Mouse (Mus musculus): Measurements from ENCODE around the gene Cnpy2.
"Not testable (repeated sequence)": the region's sequence is repeated elsewhere in the genome, so short reads cannot be mapped to it uniquely, and the experiment has no call there.

The Cnpy2 gene

DNA sequence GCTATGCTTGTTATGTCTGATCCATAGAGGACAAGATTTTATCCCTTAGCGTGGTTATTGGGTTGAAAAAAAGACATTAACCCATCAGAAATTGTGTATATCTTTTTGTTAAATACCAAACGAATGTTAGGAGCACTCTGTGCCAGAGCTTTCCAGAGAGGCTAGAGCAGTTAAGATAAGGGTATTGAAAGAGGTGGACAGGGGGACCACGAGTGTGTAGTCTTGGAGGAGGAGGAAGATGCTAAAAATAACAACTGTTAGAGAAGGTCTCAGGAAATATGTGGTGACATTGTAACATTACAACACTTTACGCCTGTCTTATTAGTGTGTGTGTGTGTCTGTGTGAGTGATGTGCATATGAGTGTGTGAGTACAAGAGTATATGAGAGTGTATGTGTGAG, 11.4 kb upstream of the Cnpy2 start:
- no peak for DNase-seq (ENCODE audit: inconsistent age in 2 of 2, low spot score in 1 of 2)

DNA sequence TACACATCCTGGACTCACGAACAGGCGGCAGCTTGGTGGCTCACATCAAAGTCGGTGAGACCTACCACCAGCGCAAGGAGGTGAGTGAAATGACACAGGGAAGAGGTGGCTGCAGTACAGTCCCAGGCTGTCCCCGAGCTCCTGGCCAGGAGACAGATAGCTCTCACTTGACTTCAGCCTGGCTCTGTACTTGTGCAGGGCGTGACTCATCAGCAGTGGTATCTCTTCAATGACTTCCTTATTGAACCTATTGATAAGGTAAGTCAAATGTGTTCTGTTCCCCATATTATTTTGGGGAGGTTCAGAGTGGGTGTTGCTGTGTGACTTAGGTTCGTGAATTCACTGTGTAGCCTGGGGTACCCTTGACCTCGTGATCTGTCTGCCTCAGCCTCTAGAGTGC, 6.7 kb upstream of the Cnpy2 start:
- no peak for DNase-seq (ENCODE audit: inconsistent age in 2 of 2, low spot score in 1 of 2)

DNA sequence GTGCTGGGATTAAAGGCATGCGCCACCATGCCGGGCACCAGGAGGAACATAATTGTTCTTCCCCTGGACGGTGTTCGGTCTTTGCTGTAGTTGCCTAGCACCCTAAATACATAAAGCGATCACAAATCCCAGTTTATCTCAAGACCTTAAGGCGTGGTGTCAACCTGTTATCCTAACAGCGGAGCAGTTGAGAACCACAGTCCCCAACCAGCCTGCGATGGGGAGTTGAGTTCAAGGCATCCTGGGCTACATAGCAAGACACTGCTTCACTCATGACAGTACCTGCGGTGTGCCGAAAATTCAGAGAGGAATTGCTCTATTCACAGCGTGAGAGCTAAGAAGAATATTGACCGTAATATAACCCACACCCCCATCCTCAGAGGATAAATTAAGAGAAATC, 618 bp upstream of the Cnpy2 start:
- DNase-seq (ENCODE audit: inconsistent age in 2 of 2, low spot score in 1 of 2) = no peak

- DNase-seq (ENCODE audit: inconsistent age in 2 of 2, low spot score in 1 of 2) = no peak
These were observed 1.3 kb downstream of the Cnpy2 start for GRCm38 (mm10) chr10:128323516-128323915.

GRCm38 (mm10) chr10:128326825-128327224, 4.6 kb downstream of the Cnpy2 start:
- no peak for DNase-seq (ENCODE audit: inconsistent age in 2 of 2, low spot score in 1 of 2)

DNA sequence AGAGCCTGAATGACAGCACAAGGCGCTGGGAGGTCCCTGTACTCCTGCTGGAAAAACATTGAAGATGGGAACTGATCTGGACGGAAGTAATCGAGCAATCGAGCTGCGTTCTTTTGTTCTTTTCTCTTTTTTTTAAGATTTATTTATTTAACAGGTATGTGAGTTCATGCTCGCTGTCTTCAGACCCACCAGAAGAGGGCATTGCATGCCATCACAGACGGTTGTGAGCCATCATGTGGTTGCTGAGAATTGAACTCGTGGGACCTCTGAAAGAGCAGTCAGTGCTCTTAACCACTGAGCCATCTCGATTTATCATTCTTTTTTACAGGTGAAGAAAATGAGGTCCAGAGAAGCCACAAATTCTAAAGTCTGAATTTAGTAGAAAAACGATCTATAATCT, 5.4 kb downstream of the Cnpy2 start:
- DNase-seq (ENCODE audit: inconsistent age in 2 of 2, low spot score in 1 of 2) = no peak

DNA sequence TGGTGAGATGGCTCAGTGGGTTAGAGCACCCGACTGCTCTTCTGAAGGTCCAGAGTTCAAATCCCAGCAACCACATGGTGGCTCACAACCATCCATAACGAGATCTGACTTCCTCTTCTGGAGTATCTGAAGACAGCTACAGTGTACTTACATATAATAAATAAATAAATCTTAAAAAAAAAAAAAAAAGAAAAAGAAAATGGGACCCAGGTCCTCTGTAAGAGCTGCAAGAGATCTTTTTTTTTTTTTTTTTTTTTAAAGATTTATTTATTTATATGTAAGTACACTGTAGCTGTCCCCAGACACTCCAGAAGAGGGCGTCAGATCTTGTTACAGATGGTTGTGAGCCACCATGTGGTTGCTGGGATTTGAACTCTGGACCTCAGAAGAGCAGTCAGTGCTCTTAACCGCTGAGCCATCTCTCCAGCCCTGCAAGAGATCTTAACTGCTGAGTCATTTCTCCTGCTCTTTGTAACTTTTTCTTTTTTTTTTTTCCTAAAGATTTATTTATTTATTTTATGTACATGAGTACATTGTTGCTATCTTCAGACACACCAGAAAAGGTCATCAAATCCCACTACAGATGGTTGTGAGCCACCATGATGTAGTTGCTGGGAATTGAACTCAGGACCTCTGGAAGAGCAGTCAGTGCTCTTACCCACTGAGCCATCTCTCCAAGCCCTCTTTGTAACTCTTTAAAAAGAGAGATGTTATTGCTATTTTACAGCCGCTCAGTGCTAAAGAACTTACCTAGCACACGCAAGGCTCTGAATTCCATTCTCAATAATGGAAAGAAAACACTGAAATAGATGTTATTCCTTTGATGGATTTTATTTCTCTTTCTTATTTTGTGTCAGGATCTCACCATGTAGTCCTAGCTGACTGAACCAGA, 10.3 kb downstream of the Cnpy2 start:
- DNase-seq (ENCODE audit: inconsistent age in 2 of 2, low spot score in 1 of 2) = not testable (repeated sequence)

DNA sequence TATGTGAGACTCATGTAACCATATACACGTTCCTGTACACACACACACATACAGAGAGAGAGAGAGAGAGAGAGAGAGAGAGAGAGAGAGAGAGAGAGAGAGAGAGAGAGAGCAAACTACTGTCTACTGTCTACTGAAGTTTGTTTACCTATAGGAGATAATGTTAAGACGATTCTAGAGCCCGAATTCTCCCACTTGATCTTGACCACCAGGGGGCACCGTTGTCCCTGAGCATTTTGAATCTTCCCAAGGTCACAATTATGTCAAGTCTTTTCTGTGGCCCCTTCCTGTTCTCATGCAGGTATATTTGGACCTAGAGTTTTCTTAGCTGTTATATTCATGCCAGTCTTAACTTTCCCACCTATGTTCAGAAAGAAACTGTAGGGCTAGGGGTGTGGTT, 13.3 kb downstream of the Cnpy2 start:
- DNase-seq (ENCODE audit: inconsistent age in 2 of 2, low spot score in 1 of 2) = peak; percentile 70 to 93

DNA sequence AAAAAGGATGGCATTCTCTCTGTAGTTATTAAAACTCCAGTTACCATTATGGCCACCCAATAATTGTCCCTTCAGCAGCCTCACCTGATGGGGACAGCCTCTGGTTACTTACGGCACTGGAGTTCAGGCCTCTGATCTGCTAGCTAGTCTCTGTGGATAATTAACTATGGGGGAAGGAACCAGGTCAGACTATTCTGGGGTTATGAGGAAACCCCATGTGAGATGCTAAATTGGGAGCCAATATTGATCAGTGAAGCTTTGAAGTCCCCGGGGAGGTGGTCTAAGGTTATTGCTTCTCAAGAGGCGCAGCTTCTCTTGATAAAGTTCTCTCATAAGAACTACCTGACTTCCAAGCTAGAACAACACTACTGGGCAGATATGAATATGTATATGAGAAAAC, 13.9 kb downstream of the Cnpy2 start:
- DNase-seq (ENCODE audit: inconsistent age in 2 of 2, low spot score in 1 of 2) = no peak

- no peak for DNase-seq (ENCODE audit: inconsistent age in 2 of 2, low spot score in 1 of 2)
These were observed 14.3 kb downstream of the Cnpy2 start for GRCm38 (mm10) chr10:128336597-128336996.

GRCm38 (mm10) chr10:128337306-128338181, 15.3 kb downstream of the Cnpy2 start, which contains the start of gene Cs:
Gene Cs, plus strand, starts transcription at chr10:128337734.
- peak; percentile 96 to 99 for DNase-seq (ENCODE audit: inconsistent age in 2 of 2, low spot score in 1 of 2)

GRCm38 (mm10) chr10:128338415-128338814, 16.2 kb downstream of the Cnpy2 start:
- peak in 1 of 2 experiments; percentile 72 for DNase-seq (ENCODE audit: inconsistent age in 2 of 2, low spot score in 1 of 2)

DNA sequence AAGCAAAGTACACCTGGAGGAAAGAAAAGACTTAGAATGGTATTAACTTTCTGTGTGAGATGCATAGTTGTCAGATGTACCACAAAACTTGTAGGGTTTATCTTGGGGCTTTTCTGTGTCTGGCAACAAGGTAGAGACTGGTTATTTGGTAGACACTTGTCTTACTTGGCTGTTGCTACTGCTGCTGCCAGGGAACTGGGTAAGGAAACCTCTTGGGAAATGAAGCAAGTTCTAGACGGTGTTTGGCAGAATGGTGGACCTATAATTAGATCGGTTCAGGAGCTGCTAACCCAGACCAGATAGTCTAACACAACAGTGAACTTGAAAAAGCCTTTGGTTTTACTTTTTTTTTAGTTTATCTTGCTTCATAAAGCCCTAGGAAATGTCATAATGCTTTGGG, 16.7 kb downstream of the Cnpy2 start:
- DNase-seq (ENCODE audit: inconsistent age in 2 of 2, low spot score in 1 of 2) = peak in 1 of 2 experiments; percentile 53

DNA sequence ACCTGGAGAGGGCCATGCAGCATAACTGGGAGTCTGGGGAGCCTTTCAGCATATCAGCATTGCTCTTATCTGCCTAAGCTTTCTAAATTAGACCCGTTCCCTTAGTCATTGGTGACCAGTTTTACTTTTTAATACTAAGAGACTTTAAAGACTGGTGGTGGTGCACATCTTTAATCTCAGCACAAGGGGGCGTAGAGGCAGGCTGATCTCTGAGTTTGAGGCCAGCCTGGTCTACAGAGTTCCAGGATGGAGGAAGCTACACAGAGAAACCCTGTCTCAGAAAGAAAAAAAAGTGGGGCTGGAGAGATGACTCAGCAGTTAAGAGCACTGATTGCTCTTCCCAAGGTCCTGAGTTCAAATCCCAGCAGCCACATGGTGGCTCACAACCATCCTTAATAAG, 18.0 kb downstream of the Cnpy2 start:
- peak in 1 of 2 experiments; percentile 46 for DNase-seq (ENCODE audit: inconsistent age in 2 of 2, low spot score in 1 of 2)

- no peak for DNase-seq (ENCODE audit: inconsistent age in 2 of 2, low spot score in 1 of 2)
These were observed 21.2 kb downstream of the Cnpy2 start for GRCm38 (mm10) chr10:128343436-128343835.

GRCm38 (mm10) chr10:128344568-128345275, 22.5 kb downstream of the Cnpy2 start:
- DNase-seq (ENCODE audit: inconsistent age in 2 of 2, low spot score in 1 of 2) = peak; percentile 87 to 95

DNA sequence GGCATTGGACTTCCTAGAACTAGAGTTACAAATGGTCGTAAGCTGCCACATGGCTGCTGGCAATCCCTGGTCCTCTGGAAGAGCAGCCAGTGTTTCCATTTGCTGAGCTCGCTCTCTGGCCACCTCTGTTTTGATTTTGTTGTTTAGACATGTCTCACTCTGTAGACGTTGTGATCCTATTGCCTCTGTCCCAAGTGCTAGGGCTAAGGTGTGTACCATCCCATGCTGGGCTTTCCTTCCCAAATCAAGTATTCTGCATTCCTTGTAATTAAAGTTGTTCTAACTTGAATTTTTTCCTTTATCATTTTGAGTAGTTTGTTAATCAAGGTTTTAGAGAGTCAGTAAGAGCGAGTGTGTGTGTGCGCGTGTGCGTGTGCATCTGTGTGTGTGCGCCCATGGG, 25.3 kb downstream of the Cnpy2 start:
- no peak for DNase-seq (ENCODE audit: inconsistent age in 2 of 2, low spot score in 1 of 2)

GRCm38 (mm10) chr10:128358796-128359195, 36.5 kb downstream of the Cnpy2 start:
- DNase-seq (ENCODE audit: inconsistent age in 2 of 2, low spot score in 1 of 2) = peak; percentile 56 to 91

- DNase-seq (ENCODE audit: inconsistent age in 2 of 2, low spot score in 1 of 2) = peak; percentile 64 to 90
These were observed 37.0 kb downstream of the Cnpy2 start for GRCm38 (mm10) chr10:128359226-128359625.

DNA sequence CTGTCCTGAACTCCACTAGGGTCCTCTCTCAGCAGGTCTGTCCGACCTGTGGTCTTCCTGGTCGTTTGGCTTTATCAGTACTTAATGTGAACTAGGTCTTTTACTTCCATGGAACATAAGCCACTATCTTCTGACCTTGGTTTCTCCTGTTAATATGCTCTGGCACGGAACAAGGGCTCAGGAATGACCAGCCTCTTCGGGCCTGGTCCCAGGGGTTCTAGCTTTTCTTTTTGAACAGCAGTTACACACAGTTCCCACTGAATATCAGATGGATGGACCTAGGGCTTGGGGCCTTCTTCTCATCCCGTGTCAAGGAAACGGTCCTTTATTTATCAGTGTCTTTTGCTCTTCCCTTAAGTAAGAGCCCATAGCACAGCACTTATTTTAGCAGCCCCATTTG, 39.6 kb downstream of the Cnpy2 start:
- DNase-seq (ENCODE audit: inconsistent age in 2 of 2, low spot score in 1 of 2) = peak in 1 of 2 experiments; percentile 72

- peak in 1 of 2 experiments; percentile 85 for DNase-seq (ENCODE audit: inconsistent age in 2 of 2, low spot score in 1 of 2)
These were observed 40.3 kb downstream of the Cnpy2 start for GRCm38 (mm10) chr10:128362568-128362967.
